Mouse (Mus musculus) heart, adult 2 months (tissue): Measurements from ENCODE around the gene Fbxo44. TPM values are rescaled to one million over a fixed set of nuclear protein-coding genes. Genes with fewer than 3 reads are reported as not detected.
"Not testable (repeated sequence)": the region's sequence is repeated elsewhere in the genome, so short reads cannot be mapped to it uniquely, and the experiment has no call there.

Experiments used
- DNase-seq, 2 experiments: peaks; one replicate each; pipeline ENCODE4 v3.0.0; 2021
- H3K27ac ChIP-seq: fragments of 200-600 bp; 2 replicates; pipeline ENCODE4 v1.8.1; 2022
- H3K27me3 ChIP-seq: fragments of 200-500 bp; 2 replicates; pipeline ENCODE4 v1.6.1; 2012; ENCODE audit warnings: mild to moderate bottlenecking, low read length, inconsistent platforms, mixed read lengths; ENCODE audit not compliant: control insufficient read depth, insufficient read depth
- H3K36me3 ChIP-seq: fragments of 200-500 bp; 2 replicates; pipeline ENCODE4 v1.6.1; 2012; ENCODE audit warnings: low read length, inconsistent platforms; ENCODE audit not compliant: control insufficient read depth, insufficient read depth
- H3K4me1 ChIP-seq: fragments of 200-500 bp; 2 replicates; pipeline ENCODE4 v1.6.1; 2011; ENCODE audit warnings: low read length; ENCODE audit not compliant: control insufficient read depth, insufficient read depth
- H3K4me3 ChIP-seq: fragments of 200-600 bp; 2 replicates; pipeline ENCODE4 v1.8.1; 2022
- H3K79me2 ChIP-seq: fragments of 200-500 bp; replicated peaks from 2 replicates; pipeline ENCODE4 v1.6.1; 2012; ENCODE audit warnings: mild to moderate bottlenecking, inconsistent platforms, low read length, moderate library complexity, mixed read lengths; ENCODE audit not compliant: control insufficient read depth, insufficient read depth
- H3K9ac ChIP-seq: fragments of 200-500 bp; 2 replicates; pipeline ENCODE4 v1.6.1; 2012; ENCODE audit warnings: low read depth, mild to moderate bottlenecking, control low read depth, inconsistent platforms, low read length, mixed read lengths
- CTCF ChIP-seq: fragments of 200-600 bp; IDR thresholded peaks from 2 replicates; pipeline ENCODE4 v1.8.1; 2022; ENCODE audit warnings: antibody characterized with exemption, mild to moderate bottlenecking, moderate library complexity
- EP300 ChIP-seq: fragments of 200-500 bp; IDR thresholded peaks from 2 replicates; pipeline ENCODE4 v1.6.1; 2011; ENCODE audit warnings: low read depth, low read length, control low read depth; ENCODE audit not compliant: insufficient read depth
- POLR2A ChIP-seq: fragments of 200-500 bp; IDR thresholded peaks from 2 replicates; pipeline ENCODE4 v1.6.1; 2011; ENCODE audit warnings: mild to moderate bottlenecking, low read depth, low read length, control low read depth; ENCODE audit not compliant: insufficient read depth
- WGBS: fragments of 180-500 bp; shearing (Covaris S2); methylation state at CpG from one replicate; pipeline ENCODE4 v1.1.7; 2018; 5-methylcytosine and 5-hydroxymethylcytosine counted together
- intact Hi-C: fragments of 180-260 bp; cut with DNase I; formaldehyde crosslinking; loops from one replicate; pipeline ENCODE4 v1.15.1; 2025
- polyA plus RNA-seq: library from polyadenylated mRNA; depleted of rRNA; stranded (reverse); fragments of >200 nt; gene quantifications from 2 replicates; pipeline ENCODE4 v1.2.3, GENCODE M21; 2012
- total RNA-seq, 2 experiments: library from RNA; stranded (reverse); gene quantifications; 2 replicates each; pipeline ENCODE4 v1.2.3; 2021

Gene Fbxo44
- total and polyA plus RNA-seq, 3 experiments: 18.7 to 26.7 (median 19.7) TPM

GRCm38 (mm10) chr4:148194400-148194799, 34.1 kb upstream of the Fbxo44 start:
- Histone ChIP-seq H3K4me3 (no peak overlapping the region), H3K36me3 (no peaks in the 10 kb centered on the region), H3K79me2 (no peaks in the 10 kb centered on the region), H3K27ac (no peak overlapping the region), H3K4me1 (no peaks in the 10 kb centered on the region), H3K9ac (no peak overlapping the region), H3K27me3 (no peaks in the 10 kb centered on the region)
- intact Hi-C loops: no loop called here
- no peak for TF ChIP-seq EP300
- TF ChIP-seq POLR2A: no peak
- TF ChIP-seq CTCF: no peak
- no peak for DNase-seq

GRCm38 (mm10) chr4:148192707-148193245, 32.5 kb upstream of the Fbxo44 start:
- Histone ChIP-seq H3K36me3 (no peaks in the 10 kb centered on the region), H3K27me3 (no peaks in the 10 kb centered on the region), H3K4me1 (no peaks in the 10 kb centered on the region), H3K9ac (no peak overlapping the region), H3K27ac (no peak overlapping the region), H3K4me3 (no peak overlapping the region), H3K79me2 (no peaks in the 10 kb centered on the region)
- no peak for TF ChIP-seq POLR2A
- no peak for TF ChIP-seq CTCF
- no peak for TF ChIP-seq EP300
- no peak for DNase-seq
- intact Hi-C loops: no loop called here
- WGBS: 26% methylated on average over 11 of the region's 11 CpGs

- H3K27me3 ChIP-seq, H3K79me2 ChIP-seq, H3K36me3 ChIP-seq, DNase-seq, intact Hi-C loops, H3K4me3 ChIP-seq, H3K27ac ChIP-seq, H3K4me1 ChIP-seq, H3K9ac ChIP-seq: not testable (repeated sequence)
- WGBS: 81% methylated on average over 1 of the region's 1 CpGs
Observed at GRCm38 (mm10) chr4:148188767-148189166, 28.5 kb upstream of the Fbxo44 start.

GRCm38 (mm10) chr4:148185819-148186218, 25.5 kb upstream of the Fbxo44 start:
- H3K79me2 ChIP-seq: no peaks in the 10 kb centered on the region
- no peak overlapping the region for H3K9ac ChIP-seq
- no peak overlapping the region for H3K27ac ChIP-seq
- no peaks in the 10 kb centered on the region for H3K4me1 ChIP-seq
- no peak for DNase-seq
- intact Hi-C loops: no loop called here
- TF ChIP-seq POLR2A (no peak), CTCF (0 out of 2 replicates have a peak, but pooled peaks have one; percentile 2)
- WGBS: 62% methylated on average over 4 of the region's 4 CpGs
- H3K27me3 ChIP-seq: 0 out of 2 replicates have a peak, but pooled peaks cover 2% of the 10 kb centered on the region
- H3K36me3 ChIP-seq: no peaks in the 10 kb centered on the region
- no peak overlapping the region for H3K4me3 ChIP-seq

- Histone ChIP-seq H3K79me2 (no peaks in the 10 kb centered on the region), H3K4me1 (no peaks in the 10 kb centered on the region), H3K27ac (no peak overlapping the region), H3K27me3 (0 out of 2 replicates have a peak, but pooled peaks cover 2% of the 10 kb centered on the region), H3K9ac (no peak overlapping the region), H3K36me3 (no peaks in the 10 kb centered on the region), H3K4me3 (no peak overlapping the region)
- 62% methylated on average over 9 of the region's 9 CpGs for WGBS
- TF ChIP-seq CTCF (no peak), POLR2A (no peak), EP300 (no peak)
- intact Hi-C loops: no loop called here
- DNase-seq: no peak
Observed at GRCm38 (mm10) chr4:148184564-148184963, 24.3 kb upstream of the Fbxo44 start.

- no peak for TF ChIP-seq CTCF
- TF ChIP-seq EP300: no peak
- no peak for TF ChIP-seq POLR2A
- WGBS: 29% methylated on average over 8 of the region's 8 CpGs
Observed at GRCm38 (mm10) chr4:148182363-148182762, 22.1 kb upstream of the Fbxo44 start.

GRCm38 (mm10) chr4:148181483-148181882, 21.2 kb upstream of the Fbxo44 start:
- Histone ChIP-seq H3K4me3 (no peak overlapping the region), H3K4me1 (no peaks in the 10 kb centered on the region), H3K79me2 (no peaks in the 10 kb centered on the region), H3K9ac (no peak overlapping the region), H3K36me3 (no peaks in the 10 kb centered on the region), H3K27me3 (no peaks in the 10 kb centered on the region), H3K27ac (no peak overlapping the region)
- 83% methylated on average over 12 of the region's 12 CpGs for WGBS
- TF ChIP-seq POLR2A: no peak
- TF ChIP-seq CTCF: no peak
- no peak for TF ChIP-seq EP300
- DNase-seq: no peak
- intact Hi-C loops: no loop called here

More at GRCm38 (mm10) chr4:148182363-148182762, 22.1 kb upstream of the Fbxo44 start:
- DNase-seq: no peak
- intact Hi-C loops: no loop called here
- no peak overlapping the region for H3K4me3 ChIP-seq
- H3K27me3 ChIP-seq: no peaks in the 10 kb centered on the region
- H3K36me3 ChIP-seq: no peaks in the 10 kb centered on the region
- H3K27ac ChIP-seq: no peak overlapping the region
- no peaks in the 10 kb centered on the region for H3K4me1 ChIP-seq
- no peaks in the 10 kb centered on the region for H3K79me2 ChIP-seq
- H3K9ac ChIP-seq: no peak overlapping the region
